Mouse (Mus musculus): Measurements from ENCODE around the gene Zfp82. TPM values are rescaled to one million over a fixed set of nuclear protein-coding genes. Genes with fewer than 3 reads are reported as not detected.

Gene Zfp82
- 4.7 and 5.0 TPM in 2 replicates for polyA plus RNA-seq (2012; rRNA removed)

GRCm38 (mm10) chr7:30072146-30073028 lies at the start of gene Zfp82:
TSS of gene Zfp82 (minus strand) at chr7:30072900.

GRCm38 (mm10) chr7:30121308-30122187 lies 48.8 kb upstream of the Zfp82 start, which contains the start of gene Zfp382:
TSS of gene Zfp382 (plus strand) at chr7:30121942.

GRCm38 (mm10) chr7:30094646-30095429 lies 22.1 kb upstream of the Zfp82 start, which contains the start of gene Zfp260:
TSS of gene Zfp260 (plus strand) at chr7:30094777.

GRCm38 (mm10) chr7:30090092-30090969 lies 17.6 kb upstream of the Zfp82 start, which contains the start of the genes Gm26920 and Zfp566:
TSS of gene Gm26920 (minus strand) at chr7:30090410.
TSS of gene Zfp566 (minus strand) at chr7:30090527.

GRCm38 (mm10) chr7:30050882-30051548 lies 21.7 kb downstream of the Zfp82 start, which contains the start of gene Zfp14:
TSS of gene Zfp14 (minus strand) at chr7:30051380.

Other genes starting within 250 kb of the Zfp82 start
- 8.3 and 9.9 TPM in 2 replicates for gene Zfp940, start 219.2 kb downstream of the Zfp82 start, polyA plus RNA-seq (2012; rRNA removed)
- 14.3 and 14.9 TPM in 2 replicates for gene Zfp420, start 212.9 kb downstream of the Zfp82 start, polyA plus RNA-seq (2012; rRNA removed)
- gene Zfp27, start 166.3 kb downstream of the Zfp82 start, polyA plus RNA-seq (2012; rRNA removed), result 14.1 and 14.4 TPM in 2 replicates
- 15.7 and 16.7 TPM in 2 replicates for gene Zfp383, start 164.7 kb downstream of the Zfp82 start, polyA plus RNA-seq (2012; rRNA removed)
- gene Zfp74, start 118.8 kb downstream of the Zfp82 start, polyA plus RNA-seq (2012; rRNA removed), result 13.7 and 13.9 TPM in 2 replicates
- gene Zfp568, start 88.9 kb downstream of the Zfp82 start, polyA plus RNA-seq (2012; rRNA removed), result 7.1 and 9.3 TPM in 2 replicates
- 11.1 and 12.6 TPM in 2 replicates for gene Zfp14, start 21.5 kb downstream of the Zfp82 start, polyA plus RNA-seq (2012; rRNA removed)
- gene Gm26920, start 17.5 kb upstream of the Zfp82 start, polyA plus RNA-seq (2012; rRNA removed), result 0.91 and 1.6 TPM in 2 replicates
- 11.5 and 12.7 TPM in 2 replicates for gene Zfp566, start 17.6 kb upstream of the Zfp82 start, polyA plus RNA-seq (2012; rRNA removed)
- gene Zfp260, start 21.9 kb upstream of the Zfp82 start, polyA plus RNA-seq (2012; rRNA removed), result 54.6 and 58.2 TPM in 2 replicates
- gene Zfp382, start 49.0 kb upstream of the Zfp82 start, polyA plus RNA-seq (2012; rRNA removed), result 7.0 and 9.3 TPM in 2 replicates
- 89.7 and 96.2 TPM in 2 replicates for gene Zfp146, start 96.8 kb upstream of the Zfp82 start, polyA plus RNA-seq (2012; rRNA removed)
- 1.9 and 4.1 TPM in 2 replicates for gene Cox7a1, start 111.2 kb upstream of the Zfp82 start, polyA plus RNA-seq (2012; rRNA removed)
- 273 and 310 TPM in 2 replicates for gene Capns1, start 125.9 kb upstream of the Zfp82 start, polyA plus RNA-seq (2012; rRNA removed)
- gene Polr2i, start 159.0 kb upstream of the Zfp82 start, polyA plus RNA-seq (2012; rRNA removed), result 269 and 294 TPM in 2 replicates
- 193 and 204 TPM in 2 replicates for gene Tbcb, start 159.4 kb upstream of the Zfp82 start, polyA plus RNA-seq (2012; rRNA removed)
- 0.12 and 0.14 TPM in 2 replicates for gene Ovol3, start 162.8 kb upstream of the Zfp82 start, polyA plus RNA-seq (2012; rRNA removed)
- gene Thap8, start 207.2 kb upstream of the Zfp82 start, polyA plus RNA-seq (2012; rRNA removed), result 0.13 and 0.17 TPM in 2 replicates
- 18.4 and 23.7 TPM in 2 replicates for gene Wdr62, start 207.5 kb upstream of the Zfp82 start, polyA plus RNA-seq (2012; rRNA removed)
- gene Clip3, start 218.8 kb upstream of the Zfp82 start, polyA plus RNA-seq (2012; rRNA removed), result 205 and 218 TPM in 2 replicates
- 139 and 146 TPM in 2 replicates for gene Alkbh6, start 235.8 kb upstream of the Zfp82 start, polyA plus RNA-seq (2012; rRNA removed)
- 31.1 and 59.8 TPM in 2 replicates for gene Syne4, start 241.9 kb upstream of the Zfp82 start, polyA plus RNA-seq (2012; rRNA removed)
- 0.53 and 0.69 TPM in 2 replicates for gene E130208F15Rik, start 248.8 kb upstream of the Zfp82 start, polyA plus RNA-seq (2012; rRNA removed)